Mouse (Mus musculus): ENCODE results near the gene Mettl21c.
A peak's percentile ranks its signal among the peaks of the same experiment; 100 is the strongest.
"Not testable (repeated sequence)": the region's sequence is repeated elsewhere in the genome, so short reads cannot be mapped to it uniquely, and the experiment has no call there.

Gene Mettl21c

GRCm38 (mm10) chr1:44019934-44020333 lies at the start of gene Mettl21c:
TSS of gene Mettl21c (minus strand) at chr1:44020034.
- no peak for DNase-seq (ENCODE audit: low spot score)

- DNase-seq (ENCODE audit: low spot score): peak; percentile 13
These were observed 44.8 kb upstream of the Mettl21c start for GRCm38 (mm10) chr1:44064625-44065024.

DNA sequence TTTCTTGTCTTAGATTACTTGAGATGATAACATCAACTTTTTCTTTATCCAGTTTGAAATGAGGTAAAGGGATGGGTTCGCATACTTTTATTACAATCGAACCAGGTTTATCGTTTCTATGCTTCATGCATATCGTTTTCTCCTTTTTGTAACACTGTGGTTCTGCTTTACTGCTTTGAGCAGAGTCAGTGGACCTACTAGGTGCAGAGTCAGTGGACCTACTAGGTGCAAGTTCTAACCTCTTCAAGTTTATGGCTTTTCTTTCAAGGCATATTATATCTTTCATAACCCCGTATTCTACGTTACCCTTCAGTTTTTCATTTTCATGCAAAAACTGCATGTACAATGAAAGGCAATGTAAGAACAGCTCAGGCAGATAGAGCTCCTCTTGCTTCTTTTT lies 43.6 kb upstream of the Mettl21c start:
- no peak for DNase-seq (ENCODE audit: low spot score)

DNA sequence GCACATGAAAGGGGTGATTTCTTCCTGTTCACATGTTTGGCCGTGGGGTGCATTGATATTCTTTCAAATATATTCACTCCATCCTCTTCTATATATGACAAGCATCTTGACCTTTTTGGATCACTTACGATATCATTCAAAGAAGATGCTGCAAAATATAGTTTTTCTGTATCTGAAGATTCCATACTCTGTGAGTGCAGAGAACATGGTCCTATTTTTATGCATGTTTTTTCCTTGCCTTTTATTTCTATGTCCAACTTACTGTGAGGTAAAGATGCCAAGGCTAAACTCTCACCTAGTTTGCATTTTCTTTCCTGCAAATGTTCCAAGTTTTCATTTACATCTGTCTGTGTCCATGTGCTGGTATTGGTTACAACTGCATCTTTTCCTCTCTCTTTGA lies 42.0 kb upstream of the Mettl21c start, which contains the start of gene Gm8251:
Gene Gm8251, minus strand, starts transcription at position 101 of the 400 bp plus-strand sequence.
- DNase-seq (ENCODE audit: low spot score): no peak

DNA sequence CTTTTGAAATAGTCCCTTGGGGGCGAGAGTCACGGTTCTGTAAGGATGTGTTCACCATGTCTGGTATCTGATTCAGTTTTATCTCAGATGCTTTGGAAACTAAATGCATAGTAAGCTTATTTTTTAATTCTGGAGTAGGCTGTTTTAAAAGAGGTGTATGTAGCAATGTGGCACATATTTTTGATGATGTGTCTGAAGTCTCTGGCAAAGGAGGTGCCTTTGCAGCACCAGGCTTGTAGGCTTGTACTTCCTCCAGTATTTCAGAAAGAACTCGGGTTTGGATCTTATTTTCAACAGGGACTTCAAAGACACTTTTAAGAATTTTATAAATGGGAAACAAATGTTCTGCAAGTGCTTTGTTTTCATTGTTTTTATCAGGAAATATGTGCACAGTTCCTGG lies 38.0 kb upstream of the Mettl21c start:
- DNase-seq (ENCODE audit: low spot score): no peak

- no peak for DNase-seq (ENCODE audit: low spot score)
These were observed 26.7 kb upstream of the Mettl21c start for GRCm38 (mm10) chr1:44046556-44046955.

DNA sequence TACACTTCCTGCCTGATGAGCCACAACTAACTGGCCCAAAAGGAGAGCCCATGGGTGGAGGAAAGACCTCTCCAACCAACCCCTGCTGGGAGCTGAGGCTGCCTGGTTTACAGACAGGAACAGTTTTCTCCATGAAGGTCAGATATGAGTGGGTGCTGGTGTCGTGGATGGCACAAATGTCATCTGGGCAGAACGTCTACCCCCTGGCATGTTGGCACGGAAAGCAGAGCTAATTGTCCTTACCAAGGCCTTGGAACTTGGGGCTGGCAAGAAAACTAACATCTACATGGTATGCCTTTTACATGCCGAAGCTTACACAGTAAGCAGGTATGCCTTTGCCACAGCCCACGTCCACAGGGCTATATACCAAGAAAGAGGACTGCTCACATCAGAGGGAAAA lies 25.9 kb upstream of the Mettl21c start:
- not testable (repeated sequence) for DNase-seq (ENCODE audit: low spot score)

DNA sequence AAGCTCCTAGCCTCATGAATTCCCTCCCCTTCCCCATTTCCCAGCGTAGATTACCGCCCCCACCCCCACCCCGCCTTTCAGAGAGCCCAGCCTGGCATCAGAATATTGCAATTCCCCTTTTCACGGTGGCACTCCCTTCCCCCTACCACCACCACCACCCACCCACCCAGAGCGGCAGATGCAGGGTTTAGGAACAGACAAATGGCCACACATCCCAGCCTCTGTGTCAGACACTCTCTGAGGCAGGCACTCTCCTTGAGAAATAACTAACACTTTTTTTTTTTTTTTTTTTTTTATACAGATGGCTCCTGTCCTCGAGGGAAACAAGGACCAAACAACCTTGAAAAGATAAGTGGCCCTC lies 22.7 kb upstream of the Mettl21c start:
- DNase-seq (ENCODE audit: low spot score): no peak

DNA sequence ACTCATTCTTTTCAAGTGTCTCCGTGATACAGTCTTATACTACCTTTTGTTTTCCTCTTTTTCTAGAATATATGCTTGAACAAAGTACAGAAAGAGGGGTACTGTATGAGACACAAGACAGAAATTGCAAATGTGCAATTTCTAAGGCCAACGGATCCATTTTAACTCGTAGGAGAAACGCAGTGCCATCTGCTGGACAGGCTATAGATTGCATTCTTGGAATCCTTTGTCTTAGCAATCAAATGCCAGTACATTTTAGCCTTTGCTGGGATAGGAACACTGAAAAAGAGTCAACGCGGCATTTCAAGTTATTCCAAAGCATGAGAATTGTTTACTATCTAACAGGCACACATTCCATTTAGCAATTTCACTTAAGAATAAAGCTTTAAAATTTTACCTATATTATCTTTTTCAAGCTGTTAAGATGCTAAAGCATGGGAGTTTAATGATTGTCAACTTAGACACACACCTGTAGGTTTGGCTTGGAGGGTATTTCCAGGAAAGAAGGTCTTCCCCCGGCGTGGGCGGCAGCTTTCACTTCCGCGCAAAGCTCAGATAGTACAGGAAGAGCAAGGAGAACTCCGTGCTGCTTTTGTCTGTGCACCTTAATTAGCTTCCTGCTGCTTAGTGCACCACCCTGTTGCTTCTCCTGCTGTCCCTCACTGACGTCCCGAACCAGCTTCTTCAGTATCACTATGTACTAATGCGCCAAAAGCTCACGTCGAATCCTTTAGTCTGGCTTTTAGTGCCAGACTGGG lies 22.1 kb upstream of the Mettl21c start:
- peak; percentile 23 for DNase-seq (ENCODE audit: low spot score)

- no peak for DNase-seq (ENCODE audit: low spot score)
These were observed 13.1 kb upstream of the Mettl21c start for GRCm38 (mm10) chr1:44032948-44033347.

DNA sequence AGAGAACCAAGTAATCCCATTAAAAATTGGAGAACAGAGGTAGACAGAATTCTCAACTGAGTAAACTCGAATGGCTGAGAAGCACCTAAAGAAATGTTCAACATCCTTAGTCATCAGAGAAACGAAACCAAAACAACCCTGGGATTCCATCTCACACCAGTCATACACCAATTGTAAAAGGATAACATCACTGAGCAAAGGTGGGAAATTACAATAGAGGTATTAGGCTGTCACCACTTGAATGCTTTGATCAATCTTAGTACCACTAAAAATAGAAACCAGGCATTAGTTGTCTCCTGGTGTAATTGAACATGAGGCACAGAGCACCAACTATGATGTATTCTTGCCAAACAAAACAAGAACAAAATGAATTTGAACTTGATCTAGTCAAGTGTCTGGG lies 12.4 kb upstream of the Mettl21c start:
- DNase-seq (ENCODE audit: low spot score): no peak

- no peak for DNase-seq (ENCODE audit: low spot score)
These were observed 7.8 kb upstream of the Mettl21c start for GRCm38 (mm10) chr1:44027651-44028050.

DNA sequence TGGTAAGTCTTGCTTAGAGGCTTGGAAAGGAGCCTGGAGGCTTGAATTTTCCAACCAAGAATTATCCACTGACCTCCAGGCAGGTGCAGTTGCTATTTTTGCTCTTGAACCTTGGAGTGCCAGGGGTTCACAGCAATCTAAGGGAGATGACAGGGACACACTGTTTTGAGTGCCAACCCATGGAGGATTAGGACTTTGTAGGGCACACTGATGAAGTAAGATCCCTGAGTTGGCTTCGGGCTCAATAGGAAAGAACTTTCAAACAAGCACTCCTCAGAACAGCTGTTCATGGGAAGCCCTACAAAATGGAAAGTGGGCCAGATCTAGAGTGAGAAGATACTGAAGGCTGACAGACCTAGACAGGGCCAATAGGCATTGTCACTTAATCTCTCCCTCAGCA lies 2.8 kb upstream of the Mettl21c start:
- no peak for DNase-seq (ENCODE audit: low spot score)

DNA sequence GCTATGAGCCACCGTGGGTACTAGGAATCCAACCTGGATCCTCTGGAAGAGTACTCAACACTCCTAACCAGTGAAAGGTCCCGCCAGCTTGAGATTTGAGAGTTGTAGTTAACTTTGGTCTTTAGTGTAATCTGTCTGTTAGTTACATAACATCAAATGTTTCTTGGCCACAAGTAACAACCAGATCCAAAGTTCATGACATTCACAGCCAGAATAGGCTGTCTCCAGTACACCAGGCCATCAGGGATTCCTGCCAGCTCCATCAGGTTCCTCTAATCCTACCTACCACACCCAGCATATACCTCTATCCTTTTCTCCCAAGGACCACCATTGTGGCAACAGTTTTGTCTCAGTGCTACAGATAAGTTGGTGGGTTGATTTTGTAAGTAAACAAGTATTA lies 4.3 kb downstream of the Mettl21c start:
- no peak for DNase-seq (ENCODE audit: low spot score)

DNA sequence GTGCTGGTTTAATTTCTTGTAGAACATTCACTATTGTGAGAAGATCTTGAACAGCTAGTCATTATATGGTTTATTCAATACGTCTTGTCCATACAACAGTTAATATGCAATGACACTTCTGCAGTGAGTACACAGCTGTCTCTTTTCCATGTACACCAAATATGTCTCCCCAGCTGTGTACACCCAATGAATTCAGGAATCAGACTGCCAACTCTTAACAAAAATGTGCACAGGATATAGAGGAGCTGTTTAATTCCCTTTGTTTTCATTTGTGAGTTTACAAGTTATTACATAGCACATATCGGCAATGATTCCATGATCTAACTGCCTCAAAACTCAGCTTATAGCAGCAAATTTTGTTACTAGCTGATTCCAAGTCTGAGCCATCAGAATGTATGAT lies 15.3 kb downstream of the Mettl21c start:
- DNase-seq (ENCODE audit: low spot score): no peak

- no peak for DNase-seq (ENCODE audit: low spot score)
These were observed 22.8 kb downstream of the Mettl21c start for GRCm38 (mm10) chr1:43996914-43997589.

DNA sequence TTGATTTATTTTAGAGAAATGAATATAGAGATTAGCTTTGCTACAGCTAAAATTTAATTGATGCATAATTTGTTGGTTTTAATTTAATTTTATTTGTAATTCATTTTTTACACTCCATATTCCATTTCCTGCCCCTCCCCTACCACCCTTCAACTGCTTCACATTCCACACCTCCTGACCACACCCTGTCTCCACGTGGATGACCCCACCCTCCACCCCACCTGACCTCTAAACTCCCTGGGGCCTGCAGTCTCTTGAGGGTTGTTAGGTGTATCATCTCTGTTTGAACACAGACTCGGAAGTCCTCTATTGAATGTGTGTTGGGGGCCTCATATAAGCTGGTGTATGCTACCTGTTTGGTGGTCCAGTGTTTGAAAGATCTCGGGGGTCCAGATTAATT lies 48.7 kb downstream of the Mettl21c start:
- no peak for DNase-seq (ENCODE audit: low spot score)

- no peak for DNase-seq (ENCODE audit: low spot score)
These were observed 50.5 kb downstream of the Mettl21c start for GRCm38 (mm10) chr1:43969361-43969760.

GRCm38 (mm10) chr1:43966756-43967155 lies 53.1 kb downstream of the Mettl21c start:
- no peak for DNase-seq (ENCODE audit: low spot score)

DNA sequence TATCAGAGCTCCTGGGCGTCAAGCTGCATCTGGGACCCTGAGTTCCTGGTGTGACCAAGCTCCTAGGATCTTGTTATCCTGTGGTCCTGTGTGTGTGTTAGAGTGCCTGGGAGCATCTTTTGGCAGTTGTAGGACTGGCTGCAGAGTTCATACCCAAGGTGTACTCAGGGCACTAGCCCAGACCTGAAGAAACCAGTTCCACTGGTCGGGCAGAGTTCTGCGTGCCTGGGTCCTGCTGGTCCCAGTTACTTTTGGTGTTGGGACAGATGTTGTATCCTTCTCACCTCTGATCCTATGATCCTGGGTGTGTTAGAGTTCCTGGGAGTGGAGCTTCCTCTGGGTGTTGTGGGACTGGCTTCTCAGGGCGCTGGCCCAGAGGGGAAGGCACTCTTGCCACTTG lies 55.5 kb downstream of the Mettl21c start:
- DNase-seq (ENCODE audit: low spot score): no peak

Data from ovary, postnatal 10 days (tissue).